Mouse (Mus musculus): ENCODE measurements at regions not wholly inside any gene's neighbourhood (a gene's known extent, or its start where the extent isn't known, plus 50 kb on each side); places are given as distances from the start of the nearest gene placed in this dataset.

- TF ChIP-seq NANOG (IDR thresholded peaks at IDR 0.05; ENCODE audit: borderline replicate concordance, low read length) (no peak), POU5F1 (IDR thresholded peaks at IDR 0.05; ENCODE audit: borderline replicate concordance, low read length) (no peak), CTCF (conservative IDR thresholded peaks at IDR 0.05; ENCODE audit: low read length) (no peak)
- peaks cover 7% of the 10 kb centered on the region for H3K9me3 ChIP-seq (ENCODE audit: low read length)
- no peaks in the 10 kb centered on the region for H3K36me3 ChIP-seq (ENCODE audit: insufficient read depth, low read length)
- H3K4me3 ChIP-seq (replicated peaks; ENCODE audit: low read length): no peak overlapping the region
- H3K27me3 ChIP-seq (ENCODE audit: insufficient read depth, low read length): no peaks in the 10 kb centered on the region
- H3K4me1 ChIP-seq (replicated peaks; ENCODE audit: low read depth, low read length): no peaks in the 10 kb centered on the region
Measured at GRCm38 (mm10) chr10:17343829-17344228, 379.2 kb upstream of the Cited2 start.

- Histone ChIP-seq H3K9me3 (ENCODE audit: low read length) (no peaks in the 10 kb centered on the region), H3K4me3 (replicated peaks; ENCODE audit: low read length) (no peak overlapping the region), H3K27me3 (ENCODE audit: insufficient read depth, low read length) (no peaks in the 10 kb centered on the region), H3K36me3 (ENCODE audit: insufficient read depth, low read length) (no peaks in the 10 kb centered on the region), H3K4me1 (replicated peaks; ENCODE audit: low read depth, low read length) (peaks cover 14% of the 10 kb centered on the region)
- TF ChIP-seq NANOG (IDR thresholded peaks at IDR 0.05; ENCODE audit: borderline replicate concordance, low read length): no peak
- TF ChIP-seq POU5F1 (IDR thresholded peaks at IDR 0.05; ENCODE audit: borderline replicate concordance, low read length): no peak
- no peak for TF ChIP-seq CTCF (conservative IDR thresholded peaks at IDR 0.05; ENCODE audit: low read length)
Measured at GRCm38 (mm10) chr10:17352202-17352994, 370.6 kb upstream of the Cited2 start.

GRCm38 (mm10) chr10:17355476-17355875 lies 367.5 kb upstream of the Cited2 start:
- Histone ChIP-seq H3K9me3 (ENCODE audit: low read length) (no peaks in the 10 kb centered on the region), H3K27me3 (ENCODE audit: insufficient read depth, low read length) (no peaks in the 10 kb centered on the region), H3K4me1 (replicated peaks; ENCODE audit: low read depth, low read length) (peaks cover 14% of the 10 kb centered on the region), H3K4me3 (replicated peaks; ENCODE audit: low read length) (no peak overlapping the region), H3K36me3 (ENCODE audit: insufficient read depth, low read length) (no peaks in the 10 kb centered on the region)
- TF ChIP-seq NANOG (IDR thresholded peaks at IDR 0.05; ENCODE audit: borderline replicate concordance, low read length) (no peak), POU5F1 (IDR thresholded peaks at IDR 0.05; ENCODE audit: borderline replicate concordance, low read length) (no peak), CTCF (conservative IDR thresholded peaks at IDR 0.05; ENCODE audit: low read length) (no peak)

DNA sequence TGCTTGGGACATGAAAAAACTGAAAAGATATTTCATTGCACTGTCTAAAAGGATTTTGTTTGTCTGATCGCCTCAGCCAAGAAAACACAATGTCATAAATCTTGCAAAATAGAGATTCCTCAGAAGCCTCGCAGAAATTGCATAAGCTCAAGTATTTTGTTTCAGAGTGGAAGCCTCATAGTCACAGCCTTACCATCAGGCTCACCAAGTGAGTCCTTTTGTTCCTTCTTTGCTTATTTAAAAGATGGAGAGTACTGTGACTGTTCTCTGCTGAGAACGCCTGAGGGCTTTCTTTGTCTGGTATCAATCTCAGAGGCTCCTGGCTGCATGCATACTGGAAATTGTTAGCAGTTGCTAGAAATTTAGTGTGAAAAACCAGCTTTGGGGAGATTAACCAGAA lies 367.0 kb upstream of the Cited2 start:
- Histone ChIP-seq H3K4me3 (replicated peaks; ENCODE audit: low read length) (no peak overlapping the region), H3K4me1 (replicated peaks; ENCODE audit: low read depth, low read length) (peaks cover 14% of the 10 kb centered on the region), H3K27me3 (ENCODE audit: insufficient read depth, low read length) (no peaks in the 10 kb centered on the region), H3K36me3 (ENCODE audit: insufficient read depth, low read length) (no peaks in the 10 kb centered on the region), H3K9me3 (ENCODE audit: low read length) (no peaks in the 10 kb centered on the region)
- TF ChIP-seq NANOG (IDR thresholded peaks at IDR 0.05; ENCODE audit: borderline replicate concordance, low read length) (peak; percentile 23; the same call in 1 of the 2 replicates), POU5F1 (IDR thresholded peaks at IDR 0.05; ENCODE audit: borderline replicate concordance, low read length) (no peak)

GRCm38 (mm10) chr10:17362643-17363042 lies 360.4 kb upstream of the Cited2 start:
- H3K4me3 ChIP-seq (replicated peaks; ENCODE audit: low read length): no peak overlapping the region
- H3K36me3 ChIP-seq (ENCODE audit: insufficient read depth, low read length): no peaks in the 10 kb centered on the region
- TF ChIP-seq CTCF (conservative IDR thresholded peaks at IDR 0.05; ENCODE audit: low read length) (no peak), NANOG (IDR thresholded peaks at IDR 0.05; ENCODE audit: borderline replicate concordance, low read length) (no peak), POU5F1 (IDR thresholded peaks at IDR 0.05; ENCODE audit: borderline replicate concordance, low read length) (no peak)
- no peaks in the 10 kb centered on the region for H3K4me1 ChIP-seq (replicated peaks; ENCODE audit: low read depth, low read length)
- H3K27me3 ChIP-seq (ENCODE audit: insufficient read depth, low read length): no peaks in the 10 kb centered on the region
- H3K9me3 ChIP-seq (ENCODE audit: low read length): no peaks in the 10 kb centered on the region

DNA sequence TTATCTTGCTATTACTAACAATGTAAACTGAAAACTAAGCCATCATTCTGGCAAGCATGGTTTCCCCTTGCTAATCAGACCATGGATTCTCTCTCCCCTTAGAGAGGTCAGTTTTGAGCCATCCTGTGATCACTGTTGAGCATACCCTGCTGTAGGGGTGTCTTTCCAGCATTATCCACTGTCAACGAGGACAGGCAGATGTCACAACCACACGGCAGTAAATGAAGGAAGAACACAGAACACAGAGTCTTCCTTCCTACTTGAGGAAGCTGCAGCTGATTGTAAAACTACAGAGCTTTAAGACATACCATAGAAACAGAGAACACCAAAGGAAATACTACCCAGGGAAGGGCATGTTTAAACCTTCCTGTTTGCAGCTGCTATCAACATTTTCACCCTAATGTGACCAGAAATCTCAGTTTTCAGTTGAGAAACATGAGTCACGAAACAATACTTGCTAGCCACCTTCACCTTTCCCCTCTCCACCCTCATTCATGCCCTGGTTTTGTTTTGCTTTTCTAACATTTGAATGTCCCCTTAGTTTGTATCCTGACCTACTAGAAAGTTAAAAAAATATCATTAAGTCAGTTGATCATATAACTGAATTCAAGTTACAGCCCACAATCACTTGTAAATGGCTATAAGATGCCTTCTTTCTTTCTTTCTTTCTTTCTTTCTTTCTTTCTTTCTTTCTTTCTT lies 356.8 kb upstream of the Cited2 start:
- Histone ChIP-seq H3K9me3 (ENCODE audit: low read length) (no peaks in the 10 kb centered on the region), H3K4me3 (replicated peaks; ENCODE audit: low read length) (no peak overlapping the region), H3K36me3 (ENCODE audit: insufficient read depth, low read length) (no peaks in the 10 kb centered on the region), H3K4me1 (replicated peaks; ENCODE audit: low read depth, low read length) (no peaks in the 10 kb centered on the region), H3K27me3 (ENCODE audit: insufficient read depth, low read length) (no peaks in the 10 kb centered on the region)
- TF ChIP-seq POU5F1 (IDR thresholded peaks at IDR 0.05; ENCODE audit: borderline replicate concordance, low read length) (no peak), CTCF (conservative IDR thresholded peaks at IDR 0.05; ENCODE audit: low read length) (no peak), NANOG (IDR thresholded peaks at IDR 0.05; ENCODE audit: borderline replicate concordance, low read length) (no peak)

DNA sequence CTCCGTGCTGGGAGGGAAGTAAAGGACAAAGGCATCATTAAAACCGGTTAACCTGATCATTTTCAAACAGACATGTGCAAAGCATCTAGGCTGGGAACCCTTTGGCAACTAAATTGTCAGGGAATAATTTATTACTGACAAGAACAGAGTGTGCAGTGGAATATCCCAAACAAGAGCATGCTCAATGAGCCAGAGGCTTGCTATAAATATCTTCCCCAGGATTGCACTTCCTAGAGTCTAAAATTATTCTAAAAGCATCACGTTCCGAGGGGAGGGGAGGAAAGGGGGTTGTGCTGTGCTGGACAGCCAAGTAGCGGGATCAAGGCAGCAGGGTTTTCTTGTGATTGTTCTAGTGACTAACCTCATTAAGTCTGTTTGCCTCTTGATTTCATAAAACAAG lies 356.0 kb upstream of the Cited2 start:
- TF ChIP-seq CTCF (conservative IDR thresholded peaks at IDR 0.05; ENCODE audit: low read length) (no peak), POU5F1 (IDR thresholded peaks at IDR 0.05; ENCODE audit: borderline replicate concordance, low read length) (no peak), NANOG (IDR thresholded peaks at IDR 0.05; ENCODE audit: borderline replicate concordance, low read length) (no peak)
- H3K4me1 ChIP-seq (replicated peaks; ENCODE audit: low read depth, low read length): no peaks in the 10 kb centered on the region
- no peaks in the 10 kb centered on the region for H3K9me3 ChIP-seq (ENCODE audit: low read length)
- no peaks in the 10 kb centered on the region for H3K36me3 ChIP-seq (ENCODE audit: insufficient read depth, low read length)
- H3K4me3 ChIP-seq (replicated peaks; ENCODE audit: low read length): no peak overlapping the region
- no peaks in the 10 kb centered on the region for H3K27me3 ChIP-seq (ENCODE audit: insufficient read depth, low read length)

GRCm38 (mm10) chr10:17367430-17367829 lies 355.6 kb upstream of the Cited2 start:
- Histone ChIP-seq H3K27me3 (ENCODE audit: insufficient read depth, low read length) (no peaks in the 10 kb centered on the region), H3K36me3 (ENCODE audit: insufficient read depth, low read length) (no peaks in the 10 kb centered on the region), H3K4me1 (replicated peaks; ENCODE audit: low read depth, low read length) (no peaks in the 10 kb centered on the region), H3K9me3 (ENCODE audit: low read length) (no peaks in the 10 kb centered on the region), H3K4me3 (replicated peaks; ENCODE audit: low read length) (no peak overlapping the region)
- TF ChIP-seq CTCF (conservative IDR thresholded peaks at IDR 0.05; ENCODE audit: low read length) (no peak), NANOG (IDR thresholded peaks at IDR 0.05; ENCODE audit: borderline replicate concordance, low read length) (no peak), POU5F1 (IDR thresholded peaks at IDR 0.05; ENCODE audit: borderline replicate concordance, low read length) (no peak)
